Mouse (Mus musculus): ENCODE measurements at regions not wholly inside any gene's neighbourhood (a gene's known extent, or its start where the extent isn't known, plus 50 kb on each side); places are given as distances from the start of the nearest gene placed in this dataset.

- TF ChIP-seq CTCF (IDR thresholded peaks at IDR 0.05; ENCODE audit: borderline replicate concordance, insufficient read depth, low read length) (no peak), POLR2A (IDR thresholded peaks at IDR 0.05; ENCODE audit: low read depth, low read length) (no peak)
- Histone ChIP-seq H3K4me1 (ENCODE audit: control insufficient read depth, insufficient read depth, low read length) (peaks cover 18% of the 10 kb centered on the region), H3K4me3 (ENCODE audit: insufficient read depth, low read length) (no peak overlapping the region), H3K27ac (ENCODE audit: insufficient read depth, low read length) (peak overlapping the region; percentile 68)
Measured at GRCm38 (mm10) chr4:89053606-89054005, 83.3 kb upstream of the Mtap start.

GRCm38 (mm10) chr4:89051897-89052296 is 85.0 kb upstream of the Mtap start:
- Histone ChIP-seq H3K4me3 (ENCODE audit: insufficient read depth, low read length) (no peak overlapping the region), H3K27ac (ENCODE audit: insufficient read depth, low read length) (no peak overlapping the region; the same call in 1 of the 2 replicates), H3K4me1 (ENCODE audit: control insufficient read depth, insufficient read depth, low read length) (peaks cover 8% of the 10 kb centered on the region)
- TF ChIP-seq POLR2A (IDR thresholded peaks at IDR 0.05; ENCODE audit: low read depth, low read length): no peak

- Histone ChIP-seq H3K4me3 (ENCODE audit: insufficient read depth, low read length) (no peak overlapping the region), H3K4me1 (ENCODE audit: control insufficient read depth, insufficient read depth, low read length) (peaks cover 3% of the 10 kb centered on the region), H3K27ac (ENCODE audit: insufficient read depth, low read length) (peak overlapping the region; percentile 78)
- TF ChIP-seq POLR2A (IDR thresholded peaks at IDR 0.05; ENCODE audit: low read depth, low read length): no peak
- TF ChIP-seq CTCF (IDR thresholded peaks at IDR 0.05; ENCODE audit: borderline replicate concordance, insufficient read depth, low read length): no peak
Measured at GRCm38 (mm10) chr4:89050551-89051199, 86.2 kb upstream of the Mtap start.

- peaks cover 3% of the 10 kb centered on the region for H3K4me1 ChIP-seq (ENCODE audit: control insufficient read depth, insufficient read depth, low read length)
- TF ChIP-seq POLR2A (IDR thresholded peaks at IDR 0.05; ENCODE audit: low read depth, low read length) (no peak), CTCF (IDR thresholded peaks at IDR 0.05; ENCODE audit: borderline replicate concordance, insufficient read depth, low read length) (no peak)
- peak overlapping the region; percentile 88 for H3K27ac ChIP-seq (ENCODE audit: insufficient read depth, low read length)
- no peak overlapping the region for H3K4me3 ChIP-seq (ENCODE audit: insufficient read depth, low read length)
Measured at GRCm38 (mm10) chr4:89049592-89050440, 87.1 kb upstream of the Mtap start.

GRCm38 (mm10) chr4:89044516-89044915 is 92.4 kb upstream of the Mtap start:
- TF ChIP-seq POLR2A (IDR thresholded peaks at IDR 0.05; ENCODE audit: low read depth, low read length) (no peak), CTCF (IDR thresholded peaks at IDR 0.05; ENCODE audit: borderline replicate concordance, insufficient read depth, low read length) (no peak)
- Histone ChIP-seq H3K4me1 (ENCODE audit: control insufficient read depth, insufficient read depth, low read length) (peaks cover 9% of the 10 kb centered on the region), H3K4me3 (ENCODE audit: insufficient read depth, low read length) (no peak overlapping the region), H3K27ac (ENCODE audit: insufficient read depth, low read length) (no peak overlapping the region; the same call in 1 of the 2 replicates)

- H3K4me1 ChIP-seq (ENCODE audit: control insufficient read depth, insufficient read depth, low read length): peaks cover 9% of the 10 kb centered on the region
- no peak for TF ChIP-seq CTCF (IDR thresholded peaks at IDR 0.05; ENCODE audit: borderline replicate concordance, insufficient read depth, low read length)
Measured at GRCm38 (mm10) chr4:89043982-89044381, 92.9 kb upstream of the Mtap start.

GRCm38 (mm10) chr4:89040856-89041255 is 96.1 kb upstream of the Mtap start:
- TF ChIP-seq POLR2A (IDR thresholded peaks at IDR 0.05; ENCODE audit: low read depth, low read length) (no peak), CTCF (IDR thresholded peaks at IDR 0.05; ENCODE audit: borderline replicate concordance, insufficient read depth, low read length) (no peak)
- no peak overlapping the region for H3K4me3 ChIP-seq (ENCODE audit: insufficient read depth, low read length)
- peak overlapping the region; percentile 81 for H3K27ac ChIP-seq (ENCODE audit: insufficient read depth, low read length)
- peaks cover 12% of the 10 kb centered on the region for H3K4me1 ChIP-seq (ENCODE audit: control insufficient read depth, insufficient read depth, low read length)

More at GRCm38 (mm10) chr4:89043982-89044381, 92.9 kb upstream of the Mtap start:
- no peak overlapping the region for H3K4me3 ChIP-seq (ENCODE audit: insufficient read depth, low read length)
- H3K27ac ChIP-seq (ENCODE audit: insufficient read depth, low read length): peak overlapping the region; percentile 81; the same call in 1 of the 2 replicates

GRCm38 (mm10) chr4:89038906-89039305 is 98.0 kb upstream of the Mtap start:
- TF ChIP-seq POLR2A (IDR thresholded peaks at IDR 0.05; ENCODE audit: low read depth, low read length): no peak
- TF ChIP-seq CTCF (IDR thresholded peaks at IDR 0.05; ENCODE audit: borderline replicate concordance, insufficient read depth, low read length): no peak
- Histone ChIP-seq H3K4me1 (ENCODE audit: control insufficient read depth, insufficient read depth, low read length) (peaks cover 12% of the 10 kb centered on the region), H3K4me3 (ENCODE audit: insufficient read depth, low read length) (no peak overlapping the region), H3K27ac (ENCODE audit: insufficient read depth, low read length) (peak overlapping the region; percentile 70)

- no peak overlapping the region for H3K4me3 ChIP-seq (ENCODE audit: insufficient read depth, low read length)
- H3K4me1 ChIP-seq (ENCODE audit: control insufficient read depth, insufficient read depth, low read length): peaks cover 12% of the 10 kb centered on the region
- TF ChIP-seq POLR2A (IDR thresholded peaks at IDR 0.05; ENCODE audit: low read depth, low read length) (no peak), CTCF (IDR thresholded peaks at IDR 0.05; ENCODE audit: borderline replicate concordance, insufficient read depth, low read length) (no peak)
- peak overlapping the region; percentile 70 for H3K27ac ChIP-seq (ENCODE audit: insufficient read depth, low read length)
Measured at GRCm38 (mm10) chr4:89038135-89038534, 98.8 kb upstream of the Mtap start.

GRCm38 (mm10) chr4:89034822-89035221 is 102.1 kb upstream of the Mtap start:
- Histone ChIP-seq H3K27ac (ENCODE audit: insufficient read depth, low read length) (no peak overlapping the region), H3K4me3 (ENCODE audit: insufficient read depth, low read length) (no peak overlapping the region), H3K4me1 (ENCODE audit: control insufficient read depth, insufficient read depth, low read length) (peaks cover 3% of the 10 kb centered on the region)
- TF ChIP-seq CTCF (IDR thresholded peaks at IDR 0.05; ENCODE audit: borderline replicate concordance, insufficient read depth, low read length) (no peak), POLR2A (IDR thresholded peaks at IDR 0.05; ENCODE audit: low read depth, low read length) (no peak)

Measured in embryonic fibroblast, embryonic 13.5 days (primary cell).